Mouse (Mus musculus): ENCODE measurements around the gene Sel1l3.

Sel1l3 gene

GRCm38 (mm10) chr5:53212782-53213710, 681 bp downstream of the Sel1l3 start:
- DNase-seq (ENCODE audit: low spot score) = no peak

- DNase-seq (ENCODE audit: low spot score) = no peak
Measured at GRCm38 (mm10) chr5:53212087-53212781, 1.5 kb downstream of the Sel1l3 start.

- no peak for DNase-seq (ENCODE audit: low spot score)
Measured at GRCm38 (mm10) chr5:53211241-53211640, 2.5 kb downstream of the Sel1l3 start.

GRCm38 (mm10) chr5:53210481-53210880, 3.2 kb downstream of the Sel1l3 start:
- no peak for DNase-seq (ENCODE audit: low spot score)

GRCm38 (mm10) chr5:53209773-53210172, 4.0 kb downstream of the Sel1l3 start:
- peak; percentile 44 for DNase-seq (ENCODE audit: low spot score)

- no peak for DNase-seq (ENCODE audit: low spot score)
Measured at GRCm38 (mm10) chr5:53208731-53209130, 5.0 kb downstream of the Sel1l3 start.

- no peak for DNase-seq (ENCODE audit: low spot score)
Measured at GRCm38 (mm10) chr5:53206575-53206974, 7.2 kb downstream of the Sel1l3 start.

- DNase-seq (ENCODE audit: low spot score) = no peak
Measured at GRCm38 (mm10) chr5:53202748-53203147, 11.0 kb downstream of the Sel1l3 start.

GRCm38 (mm10) chr5:53200825-53201224, 12.9 kb downstream of the Sel1l3 start:
- no peak for DNase-seq (ENCODE audit: low spot score)

- no peak for DNase-seq (ENCODE audit: low spot score)
Measured at GRCm38 (mm10) chr5:53198408-53198807, 15.3 kb downstream of the Sel1l3 start.

- DNase-seq (ENCODE audit: low spot score) = peak; percentile 38
Measured at GRCm38 (mm10) chr5:53196387-53197088, 17.2 kb downstream of the Sel1l3 start.

GRCm38 (mm10) chr5:53194841-53195240, 18.9 kb downstream of the Sel1l3 start:
- no peak for DNase-seq (ENCODE audit: low spot score)

GRCm38 (mm10) chr5:53194421-53194820, 19.3 kb downstream of the Sel1l3 start:
- DNase-seq (ENCODE audit: low spot score) = no peak

- DNase-seq (ENCODE audit: low spot score) = no peak
Measured at GRCm38 (mm10) chr5:53193092-53194030, 20.4 kb downstream of the Sel1l3 start.

- no peak for DNase-seq (ENCODE audit: low spot score)
Measured at GRCm38 (mm10) chr5:53188608-53189007, 25.1 kb downstream of the Sel1l3 start.

GRCm38 (mm10) chr5:53187245-53187644, 26.5 kb downstream of the Sel1l3 start:
- DNase-seq (ENCODE audit: low spot score) = no peak

- no peak for DNase-seq (ENCODE audit: low spot score)
Measured at GRCm38 (mm10) chr5:53185803-53186202, 27.9 kb downstream of the Sel1l3 start.

- no peak for DNase-seq (ENCODE audit: low spot score)
Measured at GRCm38 (mm10) chr5:53179965-53180364, 33.8 kb downstream of the Sel1l3 start.

- DNase-seq (ENCODE audit: low spot score) = no peak
Measured at GRCm38 (mm10) chr5:53176703-53177102, 37.0 kb downstream of the Sel1l3 start.

GRCm38 (mm10) chr5:53176075-53176474, 37.7 kb downstream of the Sel1l3 start:
- no peak for DNase-seq (ENCODE audit: low spot score)

- no peak for DNase-seq (ENCODE audit: low spot score)
Measured at GRCm38 (mm10) chr5:53175195-53175594, 38.5 kb downstream of the Sel1l3 start.
